Mouse (Mus musculus) macrophage (primary cell): ENCODE results near the gene Ccdc167. TPM values are rescaled to one million over a fixed set of nuclear protein-coding genes. Genes with fewer than 3 reads are reported as not detected.

Experiments used
- H3K27ac ChIP-seq: fragments of 350-480 bp; formaldehyde crosslinking; 2 replicates; pipeline ENCODE4 v1.9.0; 2021
- H3K36me3 ChIP-seq: fragments of 350-480 bp; formaldehyde crosslinking; 2 replicates; pipeline ENCODE4 v1.9.0; 2021; ENCODE audit errors: inconsistent target
- H3K4me3 ChIP-seq: fragments of 350-480 bp; formaldehyde crosslinking; 2 replicates; pipeline ENCODE4 v1.9.0; 2021; ENCODE audit errors: inconsistent target
- H3K79me2 ChIP-seq: fragments of 350-480 bp; formaldehyde crosslinking; 2 replicates; pipeline ENCODE4 v1.9.0; 2021; ENCODE audit errors: inconsistent target
- WGBS: methylation state at CpG from one replicate; pipeline ENCODE4 v1.1.7; 2026; ENCODE audit warnings: inconsistent platforms; ENCODE audit not compliant: missing documents; 5-methylcytosine and 5-hydroxymethylcytosine counted together
- polyA plus RNA-seq: library from polyadenylated mRNA; stranded (reverse); fragments of 250-400 nt; gene quantifications from 3 replicates; pipeline ENCODE4 v1.2.4, GENCODE M21; 2018; ENCODE audit warnings: inconsistent platforms

Ccdc167 gene
- polyA plus RNA-seq, 1 experiment from 2014 or later: 4.5 TPM

DNA sequence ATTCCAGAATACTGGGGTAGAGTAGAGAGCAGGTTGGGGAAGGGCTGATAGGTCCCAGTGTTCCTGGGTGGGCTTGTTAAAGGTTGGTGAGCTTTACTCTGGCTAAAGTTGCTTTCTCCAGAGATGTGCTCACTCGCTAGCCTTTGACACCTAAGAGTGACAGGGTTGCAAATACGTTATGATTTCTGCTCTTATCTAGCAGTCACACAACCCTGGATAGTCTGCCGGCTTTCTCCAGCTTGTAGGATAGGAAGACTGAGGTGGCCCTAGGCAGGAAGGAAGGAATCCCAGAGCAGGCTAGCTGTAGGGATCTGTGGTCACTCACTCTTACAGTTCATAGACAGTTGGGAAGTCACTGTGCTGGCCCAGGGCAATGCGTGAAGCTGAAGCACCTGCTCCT lies 32.6 kb downstream of the Ccdc167 start:
- Histone ChIP-seq H3K79me2 (no peaks in the 10 kb centered on the region), H3K36me3 (peaks cover 96% of the 10 kb centered on the region), H3K4me3 (no peak overlapping the region), H3K27ac (no peak overlapping the region)
- WGBS: 98% methylated on average over 4 of the region's 4 CpGs

DNA sequence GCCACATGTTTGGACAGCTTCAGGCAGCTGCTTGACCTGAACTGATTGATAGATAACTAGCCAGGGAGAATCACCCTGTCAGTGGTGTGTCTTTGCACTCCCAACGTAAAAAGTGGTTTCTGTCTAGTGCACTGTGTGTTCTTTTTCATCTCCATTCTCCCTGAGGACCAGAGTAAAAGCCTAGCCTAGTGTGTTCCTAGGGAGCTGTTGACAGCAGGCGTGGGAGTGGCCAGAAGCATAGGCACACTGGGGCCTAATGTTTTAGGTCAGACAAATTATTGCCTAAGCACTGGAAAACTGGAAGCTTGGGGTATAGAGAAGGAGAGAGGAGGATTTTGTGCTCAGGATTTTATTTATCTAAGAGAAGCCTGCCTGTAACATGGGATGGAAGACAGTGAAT lies 33.7 kb downstream of the Ccdc167 start:
- 96% methylated on average over 2 of the region's 2 CpGs for WGBS
- Histone ChIP-seq H3K36me3 (peaks cover 99% of the 10 kb centered on the region), H3K4me3 (no peak overlapping the region), H3K27ac (no peak overlapping the region), H3K79me2 (no peaks in the 10 kb centered on the region)

DNA sequence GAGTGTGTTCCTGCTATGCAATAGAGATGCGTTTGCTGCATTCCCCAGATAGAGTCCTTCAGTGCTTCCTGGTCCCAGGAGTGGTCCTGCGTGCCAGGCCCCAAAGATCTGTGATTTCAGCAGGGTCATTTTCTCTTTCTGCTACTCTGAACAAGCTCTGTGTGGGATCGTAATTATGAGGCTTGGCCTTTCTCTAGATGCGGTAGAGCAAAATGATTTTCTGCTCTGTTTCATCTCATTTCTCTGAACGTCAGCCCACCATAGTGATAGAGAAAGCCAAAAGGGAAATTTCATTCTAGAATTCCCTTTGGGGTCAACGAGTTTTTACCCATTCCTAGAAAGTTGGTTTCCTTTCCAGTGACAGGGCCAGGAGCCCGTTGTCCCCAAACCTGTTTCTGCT lies 34.6 kb downstream of the Ccdc167 start:
- Histone ChIP-seq H3K36me3 (peaks cover 99% of the 10 kb centered on the region), H3K79me2 (no peaks in the 10 kb centered on the region), H3K27ac (no peak overlapping the region), H3K4me3 (no peak overlapping the region)
- WGBS: 96% methylated on average over 7 of the region's 7 CpGs

DNA sequence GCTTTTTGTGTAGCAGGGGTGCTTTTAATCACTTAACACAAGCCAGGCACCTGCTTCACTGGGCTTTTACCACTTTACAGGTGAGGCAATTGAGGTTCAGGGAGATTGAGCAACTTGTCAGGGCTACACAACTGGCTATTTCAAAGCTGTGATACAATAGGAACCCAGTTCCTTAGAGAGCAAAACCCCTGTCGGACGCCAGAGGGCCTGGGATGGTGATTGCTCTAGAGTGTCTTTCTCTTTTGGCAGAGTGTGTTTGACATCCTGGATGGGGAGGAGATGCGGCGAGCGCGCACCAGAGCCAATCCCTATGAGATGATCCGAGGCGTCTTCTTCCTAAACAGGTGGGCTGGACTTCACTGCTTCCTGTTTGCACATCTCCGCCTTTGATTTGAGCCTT lies 35.2 kb downstream of the Ccdc167 start:
- no peak overlapping the region for H3K4me3 ChIP-seq
- H3K27ac ChIP-seq: no peak overlapping the region
- 99% methylated on average over 9 of the region's 9 CpGs for WGBS
- H3K79me2 ChIP-seq: no peaks in the 10 kb centered on the region
- H3K36me3 ChIP-seq: peaks cover 99% of the 10 kb centered on the region

DNA sequence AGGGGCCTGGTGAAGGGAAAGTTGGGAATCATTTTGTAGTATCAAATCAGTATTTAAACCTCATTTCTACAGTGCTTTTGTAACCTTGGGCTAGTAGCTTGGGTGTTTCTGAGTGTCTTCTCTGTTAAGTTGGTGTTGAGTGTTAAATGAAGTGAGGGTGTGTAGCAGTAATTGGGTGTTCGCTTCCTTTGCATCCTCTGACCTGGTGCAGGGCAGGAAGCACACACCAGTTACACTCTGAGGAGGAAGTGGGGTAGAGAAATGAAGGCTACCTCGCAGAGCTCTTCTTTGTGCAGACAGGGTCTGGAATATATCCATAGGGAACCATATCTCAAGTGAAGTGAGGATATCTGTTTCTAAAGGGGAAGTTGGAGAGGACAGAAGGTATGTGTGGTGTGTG lies 35.9 kb downstream of the Ccdc167 start:
- no peak overlapping the region for H3K4me3 ChIP-seq
- H3K79me2 ChIP-seq: no peaks in the 10 kb centered on the region
- peaks cover 99% of the 10 kb centered on the region for H3K36me3 ChIP-seq
- no peak overlapping the region for H3K27ac ChIP-seq
- 43% methylated on average over 2 of the region's 2 CpGs for WGBS

DNA sequence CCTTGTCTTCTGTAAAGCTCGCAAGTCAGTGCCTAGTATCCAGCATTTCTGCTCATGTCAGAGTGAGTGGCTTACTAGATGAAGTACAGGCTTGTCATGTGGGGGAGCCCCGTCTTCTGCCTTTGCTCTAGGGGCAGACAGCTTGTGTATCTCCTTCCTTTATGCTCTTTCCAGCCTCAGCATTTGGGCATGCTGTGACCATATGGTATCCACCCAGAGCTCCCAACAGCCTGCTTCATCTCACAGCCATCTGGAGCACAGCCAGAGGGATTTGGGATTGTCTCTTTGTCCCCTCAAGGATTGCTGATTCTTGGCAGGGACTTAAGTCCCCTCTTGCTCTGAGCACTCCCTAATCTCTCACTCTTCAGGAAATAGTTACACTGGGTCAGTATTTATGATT lies 36.7 kb downstream of the Ccdc167 start:
- Histone ChIP-seq H3K27ac (no peak overlapping the region), H3K4me3 (no peak overlapping the region)

DNA sequence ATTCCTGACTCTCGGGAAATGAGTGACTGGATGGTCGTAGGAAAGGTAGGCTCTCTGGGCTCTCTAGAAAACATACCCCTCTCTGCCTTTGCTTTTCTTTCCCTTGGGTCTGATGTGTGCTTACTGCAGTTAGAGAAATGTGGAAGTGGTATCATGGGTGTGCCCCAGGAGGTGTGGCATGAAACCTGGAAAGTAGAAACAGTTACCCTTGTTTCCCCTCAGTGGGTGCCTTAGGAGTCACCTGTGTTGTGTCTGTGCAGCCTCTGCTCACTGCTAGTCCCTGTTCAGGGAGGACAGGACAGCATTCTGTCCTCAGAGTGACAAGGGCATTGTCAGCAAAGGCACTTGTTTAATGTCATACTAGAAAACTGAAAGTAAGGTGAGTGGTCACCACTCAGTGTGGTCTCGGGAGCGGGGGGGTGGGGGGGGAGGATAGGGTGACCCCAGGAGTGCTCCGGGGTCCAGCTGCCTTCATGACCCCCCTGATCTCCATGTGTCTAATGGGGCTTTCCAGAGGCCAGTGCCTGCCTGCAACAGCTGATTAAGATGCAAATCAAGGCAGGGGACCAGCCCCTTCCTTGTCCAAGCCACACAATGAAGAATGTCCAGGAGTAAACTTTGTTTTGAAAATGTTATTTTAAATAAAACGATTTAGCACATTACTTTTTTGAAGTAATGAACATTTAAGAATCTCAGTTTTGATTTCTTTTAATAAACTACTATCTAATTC lies 37.6 kb downstream of the Ccdc167 start:
- peaks cover 99% of the 10 kb centered on the region for H3K36me3 ChIP-seq
- WGBS: 89% methylated on average over 6 of the region's 6 CpGs
- no peak overlapping the region for H3K27ac ChIP-seq
- H3K4me3 ChIP-seq: no peak overlapping the region
- H3K79me2 ChIP-seq: no peaks in the 10 kb centered on the region

More for the DNA sequence above, 36.7 kb downstream of the Ccdc167 start:
- H3K36me3 ChIP-seq: peaks cover 99% of the 10 kb centered on the region
- no peaks in the 10 kb centered on the region for H3K79me2 ChIP-seq
- 91% methylated on average over 2 of the region's 2 CpGs for WGBS

DNA sequence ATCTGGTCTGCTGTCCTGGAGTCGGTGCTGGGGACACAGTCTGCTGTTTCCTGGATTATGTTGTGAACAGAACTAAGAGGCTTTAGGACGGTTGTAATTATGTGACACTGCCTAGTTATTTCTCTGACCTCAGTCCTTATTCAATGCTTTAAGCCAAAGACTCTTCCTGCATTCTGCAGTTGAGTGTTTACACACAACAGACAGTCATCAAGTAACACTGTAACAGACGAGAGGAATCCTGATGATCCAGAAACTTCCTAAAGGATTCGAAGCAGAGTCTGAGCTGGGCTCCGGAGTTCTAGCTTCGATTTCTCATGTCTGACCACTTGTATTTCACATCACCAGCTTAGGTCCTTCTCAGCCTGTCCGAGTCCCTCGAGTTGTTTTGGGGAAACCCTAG lies 38.3 kb downstream of the Ccdc167 start:
- 86% methylated on average over 8 of the region's 8 CpGs for WGBS
- Histone ChIP-seq H3K4me3 (no peak overlapping the region), H3K36me3 (peaks cover 99% of the 10 kb centered on the region), H3K79me2 (no peaks in the 10 kb centered on the region), H3K27ac (no peak overlapping the region)

DNA sequence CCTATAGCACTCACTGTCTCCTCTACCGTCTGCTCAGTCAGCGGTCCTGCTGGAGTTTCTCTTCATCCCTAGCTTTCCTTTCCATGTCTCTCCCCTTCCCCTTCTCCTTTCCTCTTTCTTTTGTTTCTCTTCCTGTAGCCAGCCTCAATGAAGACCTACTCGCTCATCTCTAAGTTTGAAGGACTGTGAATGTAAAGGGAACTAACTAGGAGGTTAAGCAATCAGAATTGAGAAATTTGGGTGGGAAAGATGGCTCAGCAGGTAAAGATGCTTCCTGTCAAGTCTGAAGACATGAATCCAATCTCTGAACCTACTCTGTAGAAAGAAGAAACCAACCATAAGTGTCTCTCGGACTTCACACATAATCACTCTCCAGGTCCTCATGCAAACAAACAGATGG lies 43.5 kb downstream of the Ccdc167 start:
- WGBS: 39% methylated on average over 4 of the region's 4 CpGs
- no peak overlapping the region for H3K27ac ChIP-seq

DNA sequence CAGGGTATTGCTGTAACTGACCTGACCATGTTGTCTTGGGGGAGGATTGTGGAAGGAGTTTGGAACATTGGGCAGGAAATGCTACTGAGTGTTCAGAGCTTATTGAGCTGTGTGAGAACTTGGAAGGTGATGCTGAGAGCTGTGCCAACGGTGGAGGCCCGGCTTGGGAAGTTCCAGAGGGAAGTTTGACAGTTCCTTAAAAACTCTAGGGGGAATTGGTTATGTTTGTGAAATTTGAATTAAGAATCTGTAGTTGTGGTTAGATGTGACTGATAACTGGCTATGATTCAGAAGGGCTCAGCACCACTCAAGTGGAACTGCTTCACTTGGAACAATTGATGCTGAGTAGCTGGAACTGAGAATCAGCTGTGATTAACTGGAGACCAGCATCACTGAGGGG lies 45.8 kb downstream of the Ccdc167 start:
- Histone ChIP-seq H3K36me3 (peaks cover 73% of the 10 kb centered on the region), H3K4me3 (no peak overlapping the region), H3K27ac (no peak overlapping the region), H3K79me2 (peaks cover 71% of the 10 kb centered on the region)
- WGBS: 65% methylated on average over 2 of the region's 2 CpGs

More for the DNA sequence above, 43.5 kb downstream of the Ccdc167 start:
- Histone ChIP-seq H3K4me3 (no peak overlapping the region), H3K79me2 (peaks cover 48% of the 10 kb centered on the region), H3K36me3 (peaks cover 73% of the 10 kb centered on the region)

DNA sequence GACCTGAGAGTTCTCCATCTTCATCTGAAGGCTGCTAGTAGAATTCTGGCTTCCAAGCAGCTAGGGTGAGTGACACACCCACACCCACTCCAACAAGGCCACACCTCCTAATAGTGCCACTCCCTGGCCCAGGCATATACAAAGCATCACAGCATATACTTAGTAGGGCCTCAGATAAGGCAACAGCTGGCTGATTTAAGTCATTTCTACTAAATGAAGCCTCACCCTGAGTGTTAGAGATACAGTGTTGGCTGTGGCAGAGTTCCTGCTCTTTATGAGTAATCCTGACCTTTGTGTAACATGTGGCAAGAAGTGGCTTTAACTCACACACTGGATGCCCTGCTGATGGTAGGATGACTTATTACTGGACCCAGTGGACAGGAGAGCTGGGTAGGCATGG lies 46.9 kb downstream of the Ccdc167 start:
- Histone ChIP-seq H3K27ac (no peak overlapping the region), H3K4me3 (no peak overlapping the region), H3K36me3 (peaks cover 68% of the 10 kb centered on the region), H3K79me2 (peaks cover 81% of the 10 kb centered on the region)

DNA sequence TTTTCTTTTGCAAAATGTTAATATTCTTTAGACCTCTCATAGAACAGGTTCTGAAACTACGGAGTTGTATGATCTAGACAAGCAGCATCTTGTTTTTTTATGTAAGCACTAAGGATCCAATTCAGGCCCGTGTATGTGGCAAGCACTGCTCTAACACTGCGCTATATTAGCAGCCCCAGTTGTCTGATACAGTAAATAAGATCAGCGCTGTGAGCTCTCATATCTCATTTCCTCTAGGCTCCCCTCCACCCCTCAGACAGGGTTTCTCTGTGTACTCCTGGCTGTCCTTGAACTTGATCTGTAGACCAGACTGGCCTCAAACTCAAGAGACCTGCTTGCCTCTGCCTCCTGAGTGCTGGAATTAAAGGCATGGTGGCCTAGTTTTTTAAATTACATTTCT lies 47.8 kb downstream of the Ccdc167 start:
- H3K27ac ChIP-seq: no peak overlapping the region
- H3K4me3 ChIP-seq: no peak overlapping the region
- peaks cover 90% of the 10 kb centered on the region for H3K79me2 ChIP-seq
- H3K36me3 ChIP-seq: peaks cover 69% of the 10 kb centered on the region
- WGBS: 99% methylated on average over 4 of the region's 4 CpGs

DNA sequence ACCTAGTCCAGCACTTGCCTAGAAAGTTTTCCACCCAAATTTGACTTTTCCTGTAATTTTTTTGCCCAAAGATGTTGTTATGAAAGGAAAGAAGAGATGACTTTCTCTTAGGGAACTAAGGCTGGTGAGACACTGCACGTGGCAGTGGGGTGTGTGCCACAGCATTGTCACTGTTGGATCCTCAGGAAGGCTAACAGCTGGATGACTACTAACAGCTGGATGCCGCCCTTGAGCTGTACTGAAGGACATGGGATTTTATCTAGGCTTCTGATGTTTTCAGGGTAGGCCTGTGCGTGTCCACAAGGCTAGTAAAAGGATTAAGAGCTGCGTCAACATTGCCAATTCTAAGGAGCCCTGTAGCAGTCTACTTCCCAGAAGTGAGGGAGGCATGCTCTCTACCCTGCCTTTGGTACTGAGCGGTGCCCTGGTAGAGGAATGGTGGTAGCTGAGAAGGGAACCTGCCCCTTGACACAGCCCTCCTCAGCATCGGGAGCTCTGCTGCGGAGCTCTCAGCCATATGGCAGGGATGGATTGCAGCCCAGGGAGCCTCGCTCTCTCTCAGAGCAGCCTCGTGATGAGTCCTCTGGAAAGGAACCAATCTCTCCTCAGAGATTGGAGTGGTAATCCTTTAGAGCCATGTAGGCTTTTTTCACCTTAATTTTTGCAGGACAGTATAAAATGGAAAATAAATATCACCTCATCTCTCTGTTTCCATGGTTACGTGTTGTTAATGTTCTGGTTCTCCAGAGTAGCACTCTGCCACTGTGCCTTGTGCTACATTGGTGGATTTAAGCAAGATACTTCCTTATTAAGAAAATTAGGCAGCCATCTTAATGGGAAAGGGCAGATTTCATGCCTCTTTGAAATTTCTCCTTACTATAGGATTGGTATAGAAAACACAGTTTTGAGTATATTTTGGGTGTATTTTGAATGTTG lies 48.5 kb downstream of the Ccdc167 start:
- Histone ChIP-seq H3K4me3 (no peak overlapping the region), H3K27ac (no peak overlapping the region), H3K36me3 (peaks cover 66% of the 10 kb centered on the region), H3K79me2 (peaks cover 98% of the 10 kb centered on the region)
- 95% methylated on average over 10 of the region's 10 CpGs for WGBS

DNA sequence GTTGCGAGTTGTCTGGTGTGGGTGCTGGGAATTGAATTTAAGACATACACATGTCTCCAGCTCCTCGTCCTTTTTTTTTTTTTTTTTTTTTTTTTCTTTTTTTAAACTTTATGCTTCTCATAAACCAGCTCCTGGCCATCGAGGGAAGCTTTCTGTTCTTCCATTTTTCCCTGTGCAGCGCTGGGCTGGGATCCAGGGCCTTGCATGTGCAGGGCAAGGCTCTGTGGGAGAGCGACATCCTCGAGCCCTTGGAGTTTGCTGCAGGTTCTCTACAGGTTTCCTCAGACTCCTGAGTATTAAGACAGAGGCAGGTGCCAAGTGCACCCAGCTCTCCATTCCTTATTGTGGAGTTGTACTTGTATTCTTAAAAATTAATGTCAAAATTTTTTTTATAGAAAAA lies 54.7 kb downstream of the Ccdc167 start:
- Histone ChIP-seq H3K4me3 (no peak overlapping the region), H3K36me3 (peaks cover 38% of the 10 kb centered on the region), H3K79me2 (peaks cover 65% of the 10 kb centered on the region), H3K27ac (no peak overlapping the region)
- WGBS: 95% methylated on average over 5 of the region's 6 CpGs

DNA sequence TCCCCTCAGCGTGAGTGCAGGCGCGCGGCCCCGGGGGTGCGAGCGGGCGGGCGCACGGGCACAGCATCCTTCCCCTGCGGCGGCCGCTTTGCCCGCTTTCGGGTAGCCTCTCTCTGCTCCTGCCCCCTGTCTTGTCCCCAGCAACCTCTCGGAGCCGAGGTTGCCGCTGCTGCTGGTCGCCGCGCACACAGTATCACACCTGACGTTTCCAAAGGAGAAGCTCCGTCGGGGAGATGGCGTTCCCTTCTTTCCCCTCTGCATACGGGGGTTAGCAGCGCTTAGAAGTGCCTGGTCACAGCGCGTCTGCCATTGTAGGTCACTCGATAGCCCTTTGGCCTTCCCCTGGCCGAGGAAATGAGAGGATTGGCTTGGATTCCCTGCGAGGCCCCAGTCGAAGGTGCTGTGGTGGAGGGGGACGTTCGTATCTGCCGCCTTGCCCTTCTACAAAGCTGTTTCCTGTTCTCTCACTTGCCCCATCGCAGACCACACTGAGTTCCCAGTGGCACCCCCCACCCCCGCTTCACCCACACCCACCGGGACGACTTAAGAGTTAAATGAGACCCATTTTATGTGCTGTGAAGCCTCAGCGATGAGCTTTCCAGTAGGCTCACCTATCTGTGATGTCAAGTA lies 56.0 kb downstream of the Ccdc167 start:
- Histone ChIP-seq H3K79me2 (peaks cover 52% of the 10 kb centered on the region), H3K27ac (peak overlapping the region; percentile 77), H3K36me3 (peaks cover 25% of the 10 kb centered on the region; the same call in 1 of the 2 replicates), H3K4me3 (peak overlapping the region; percentile 93)
- WGBS: under 1% methylated on average over 41 of the region's 41 CpGs
